Mouse (Mus musculus) erythroblast, embryonic 14.5 days (primary cell): ENCODE measurements around the gene B4galt5. TPM values are rescaled to one million over a fixed set of nuclear protein-coding genes. Genes with fewer than 3 reads are reported as not detected.

Source experiments
- H3K27me3 ChIP-seq: 2 replicates; pipeline ENCODE4 v1.6.1; 2012; ENCODE audit warnings: inconsistent platforms; ENCODE audit not compliant: control insufficient read depth
- H3K36me3 ChIP-seq: 2 replicates; pipeline ENCODE4 v1.6.1; 2012; ENCODE audit warnings: mild to moderate bottlenecking, inconsistent platforms; ENCODE audit not compliant: control insufficient read depth
- H3K4me1 ChIP-seq: 2 replicates; pipeline ENCODE4 v1.6.1; 2012; ENCODE audit warnings: inconsistent platforms; ENCODE audit not compliant: control insufficient read depth
- H3K4me3 ChIP-seq: replicated peaks from 2 replicates; pipeline ENCODE3; 2012; ENCODE audit warnings: moderate library complexity, mild to moderate bottlenecking, inconsistent platforms
- H3K9me3 ChIP-seq: 2 replicates; pipeline ENCODE4 v1.6.1; 2012; ENCODE audit warnings: low read length, inconsistent platforms, mixed read lengths; ENCODE audit not compliant: control insufficient read depth
- GATA1 ChIP-seq: IDR thresholded peaks from 2 replicates; pipeline ENCODE4 v1.6.1; 2012; ENCODE audit warnings: low read length, inconsistent platforms, mixed read lengths
- TAL1 ChIP-seq: IDR thresholded peaks from 3 replicates; pipeline ENCODE4 v1.6.1; 2012; ENCODE audit warnings: low read length, inconsistent platforms, mixed read lengths
- polyA plus RNA-seq: library from polyadenylated mRNA; stranded (reverse); fragments of >175 nt; gene quantifications from 2 replicates; pipeline ENCODE4 v1.2.3, GENCODE M21; 2012

Gene B4galt5
- polyA plus RNA-seq, 1 experiment = 0.28 TPM

- peaks cover 18% of the 10 kb centered on the region for H3K4me1 ChIP-seq
These were observed 45.2 kb downstream of the B4galt5 start for GRCm38 (mm10) chr2:167303806-167304205.

GRCm38 (mm10) chr2:167303196-167303595 is 45.8 kb downstream of the B4galt5 start:
- TF ChIP-seq TAL1 (no peak), GATA1 (no peak)
- peaks cover 34% of the 10 kb centered on the region for H3K36me3 ChIP-seq
- peaks cover 19% of the 10 kb centered on the region for H3K4me1 ChIP-seq

More at GRCm38 (mm10) chr2:167303806-167304205, 45.2 kb downstream of the B4galt5 start:
- TF ChIP-seq TAL1 (no peak), GATA1 (no peak)
- Histone ChIP-seq H3K36me3 (peaks cover 35% of the 10 kb centered on the region), H3K9me3 (no peaks in the 10 kb centered on the region), H3K4me3 (no peak overlapping the region), H3K27me3 (no peaks in the 10 kb centered on the region)

GRCm38 (mm10) chr2:167302641-167303040 is 46.3 kb downstream of the B4galt5 start:
- Histone ChIP-seq H3K27me3 (no peaks in the 10 kb centered on the region), H3K4me3 (no peak overlapping the region), H3K4me1 (peaks cover 19% of the 10 kb centered on the region), H3K9me3 (no peaks in the 10 kb centered on the region), H3K36me3 (peaks cover 34% of the 10 kb centered on the region)
- TF ChIP-seq GATA1 = no peak
- TF ChIP-seq TAL1 = no peak

More at GRCm38 (mm10) chr2:167303196-167303595, 45.8 kb downstream of the B4galt5 start:
- Histone ChIP-seq H3K4me3 (no peak overlapping the region), H3K27me3 (no peaks in the 10 kb centered on the region), H3K9me3 (no peaks in the 10 kb centered on the region)

- Histone ChIP-seq H3K9me3 (no peaks in the 10 kb centered on the region), H3K4me1 (peaks cover 17% of the 10 kb centered on the region), H3K4me3 (no peak overlapping the region), H3K27me3 (no peaks in the 10 kb centered on the region), H3K36me3 (peaks cover 32% of the 10 kb centered on the region)
- TF ChIP-seq TAL1 (no peak), GATA1 (no peak)
These were observed 47.0 kb downstream of the B4galt5 start for GRCm38 (mm10) chr2:167302031-167302430.

- Histone ChIP-seq H3K9me3 (no peaks in the 10 kb centered on the region), H3K4me1 (peaks cover 17% of the 10 kb centered on the region), H3K27me3 (no peaks in the 10 kb centered on the region), H3K4me3 (no peak overlapping the region), H3K36me3 (peaks cover 32% of the 10 kb centered on the region)
- TF ChIP-seq TAL1 = no peak
- no peak for TF ChIP-seq GATA1
These were observed 47.4 kb downstream of the B4galt5 start for GRCm38 (mm10) chr2:167301601-167302000.

GRCm38 (mm10) chr2:167300943-167301497 is 48.0 kb downstream of the B4galt5 start:
- Histone ChIP-seq H3K36me3 (peaks cover 27% of the 10 kb centered on the region), H3K4me3 (no peak overlapping the region), H3K4me1 (peaks cover 17% of the 10 kb centered on the region), H3K9me3 (no peaks in the 10 kb centered on the region), H3K27me3 (no peaks in the 10 kb centered on the region)
- no peak for TF ChIP-seq GATA1
- no peak for TF ChIP-seq TAL1

GRCm38 (mm10) chr2:167299861-167300667 is 48.9 kb downstream of the B4galt5 start:
- Histone ChIP-seq H3K36me3 (peaks cover 20% of the 10 kb centered on the region), H3K9me3 (no peaks in the 10 kb centered on the region), H3K27me3 (peaks cover under 1% of the 10 kb centered on the region; the same call in 1 of the 2 replicates), H3K4me3 (no peak overlapping the region), H3K4me1 (peaks cover 20% of the 10 kb centered on the region)
- TF ChIP-seq GATA1 (no peak), TAL1 (no peak)

GRCm38 (mm10) chr2:167298729-167299705 is 50.0 kb downstream of the B4galt5 start:
- TF ChIP-seq TAL1 (no peak), GATA1 (no peak)
- Histone ChIP-seq H3K36me3 (peaks cover 17% of the 10 kb centered on the region), H3K27me3 (peaks cover 2% of the 10 kb centered on the region; the same call in 1 of the 2 replicates), H3K4me1 (peaks cover 28% of the 10 kb centered on the region), H3K9me3 (no peaks in the 10 kb centered on the region), H3K4me3 (no peak overlapping the region)
